In genomic region chr2:79131743-79132517, GRCm38 (mm10) we compare ENCODE assay signal across 12 mouse cellular contexts.
DNase-seq lines count a peak whose midpoint lies in the region; ATAC-seq and TF ChIP-seq lines count a peak whose summit lies in the region.
"Had no signal": no experiment of that assay in that cellular context is flagged by ENCODE, and none has a peak within 500 bp of the region (broad histone marks: within the 10 kb centered on the region; RNA-seq: fewer than 3 reads in every experiment).

No protein-coding gene starts in this region.

- intact Hi-C loops in left cerebral cortex, postnatal 25 days (cut with DNase I): no loop called here

- no peak overlapping the region for H3K4me2 ChIP-seq in heart, embryonic 16.5 days (ENCODE audit: low read depth, low read length)
- no peak overlapping the region for H3K4me2 ChIP-seq in heart, embryonic 11.5 days
- H3K4me2 ChIP-seq in stomach, embryonic 15.5 days: no peak overlapping the region
- no peak overlapping the region for H3K4me2 ChIP-seq in stomach, postnatal 0 days (replicated peaks; ENCODE audit: low read depth)
- H3K4me2 ChIP-seq in liver, postnatal 0 days (ENCODE audit: low read depth, low read length): peak overlapping the region; percentile 44
- H3K4me2 ChIP-seq: hindbrain, embryonic 15.5 days; lung, embryonic 14.5 days had no signal

- no peak for DNase-seq in stomach, postnatal 0 days (ENCODE audit: low spot score)
- no peak for DNase-seq in liver, postnatal 0 days
- no peak for DNase-seq in right cerebral cortex, adult 18-20 months
- no peak for DNase-seq in left cerebral cortex, postnatal 25 days (ENCODE audit: low spot score in 2 of 2)
- no peak for DNase-seq in right cerebral cortex, adult 2 months (ENCODE audit: low spot score in 2 of 2)
- DNase-seq: kidney, adult 9 months; lung, embryonic 14.5 days; midbrain, embryonic 14.5 days had no signal

- H3K9ac ChIP-seq in heart, embryonic 16.5 days (ENCODE audit: low read length): no peak overlapping the region
- H3K9ac ChIP-seq in heart, embryonic 11.5 days (ENCODE audit: low read depth, low read length): no peak overlapping the region
- H3K9ac ChIP-seq in stomach, embryonic 15.5 days: no peak overlapping the region
- H3K9ac ChIP-seq in stomach, postnatal 0 days (ENCODE audit: low read length): no peak overlapping the region
- H3K9ac ChIP-seq in liver, postnatal 0 days (replicated peaks): no peak overlapping the region
- H3K9ac ChIP-seq: hindbrain, embryonic 15.5 days; lung, embryonic 14.5 days had no signal

- ATAC-seq in heart, embryonic 16.5 days (replicated peaks; ENCODE audit: extremely low read depth, insufficient read depth, low FRiP score): peak; percentile 45; the same call in 1 of the 2 replicates
- ATAC-seq in heart, embryonic 11.5 days (replicated peaks; ENCODE audit: insufficient number of reproducible peaks, low FRiP score, low TSS enrichment): no peak
- 0 out of 2 replicates have a peak, but pooled peaks have one; percentile 33 for ATAC-seq in stomach, embryonic 15.5 days (ENCODE audit: insufficient read depth, low FRiP score, low read depth)
- no peak for ATAC-seq in stomach, postnatal 0 days (ENCODE audit: low FRiP score, low TSS enrichment)
- peak; percentile 73 for ATAC-seq in liver, postnatal 0 days

- no peaks in the 10 kb centered on the region for H3K27me3 ChIP-seq in heart, embryonic 16.5 days (ENCODE audit: control insufficient read depth, insufficient read depth, low read length)
- H3K27me3 ChIP-seq in heart, embryonic 11.5 days (ENCODE audit: control insufficient read depth, insufficient read depth, low read length): no peaks in the 10 kb centered on the region
- no peaks in the 10 kb centered on the region for H3K27me3 ChIP-seq in stomach, embryonic 15.5 days (replicated peaks)
- no peaks in the 10 kb centered on the region for H3K27me3 ChIP-seq in stomach, postnatal 0 days (ENCODE audit: control insufficient read depth, insufficient read depth, low read length)
- H3K27me3 ChIP-seq in liver, postnatal 0 days (ENCODE audit: insufficient read depth, low read length): no peaks in the 10 kb centered on the region
- H3K27me3 ChIP-seq: hindbrain, embryonic 15.5 days had no signal

- WGBS in heart, embryonic 16.5 days: 53% methylated on average over 5 of the region's 5 CpGs
- WGBS in heart, embryonic 11.5 days (ENCODE audit: insufficient replicate concordance): 64% methylated on average over 5 of the region's 5 CpGs
- WGBS in stomach, embryonic 15.5 days: 52% methylated on average over 5 of the region's 5 CpGs
- 63% methylated on average over 5 of the region's 5 CpGs for WGBS in stomach, postnatal 0 days
- whole genome bisulfite sequencing in liver, postnatal 0 days (ENCODE audit: insufficient replicate concordance): 40% methylated on average over 5 of the region's 5 CpGs

- TF ChIP-seq EP300 in stomach, postnatal 0 days (optimal IDR thresholded peaks at IDR 0.05): no peak
- peak; percentile 84 for TF ChIP-seq EP300 in liver, postnatal 0 days (IDR thresholded peaks at IDR 0.05; ENCODE audit: low read depth)

- no peaks in the 10 kb centered on the region for H3K36me3 ChIP-seq in heart, embryonic 16.5 days (ENCODE audit: control insufficient read depth, insufficient read depth)
- H3K36me3 ChIP-seq in heart, embryonic 11.5 days (ENCODE audit: control insufficient read depth, insufficient read depth, low read length): no peaks in the 10 kb centered on the region
- no peaks in the 10 kb centered on the region for H3K36me3 ChIP-seq in stomach, embryonic 15.5 days
- no peaks in the 10 kb centered on the region for H3K36me3 ChIP-seq in stomach, postnatal 0 days (ENCODE audit: control insufficient read depth, insufficient read depth, low read length)
- no peaks in the 10 kb centered on the region for H3K36me3 ChIP-seq in liver, postnatal 0 days (replicated peaks; ENCODE audit: insufficient read depth, low read length)
- H3K36me3 ChIP-seq: hindbrain, embryonic 15.5 days had no signal

- no peak overlapping the region for H3K4me3 ChIP-seq in heart, embryonic 16.5 days (ENCODE audit: low read length)
- no peak overlapping the region for H3K4me3 ChIP-seq in heart, embryonic 11.5 days (ENCODE audit: low read depth, low read length)
- no peak overlapping the region for H3K4me3 ChIP-seq in stomach, embryonic 15.5 days (replicated peaks)
- no peak overlapping the region for H3K4me3 ChIP-seq in stomach, postnatal 0 days (ENCODE audit: low read depth, low read length)
- H3K4me3 ChIP-seq in liver, postnatal 0 days (ENCODE audit: low read depth, low read length): no peak overlapping the region
- H3K4me3 ChIP-seq: hindbrain, embryonic 15.5 days had no signal

- H3K9me3 ChIP-seq in heart, embryonic 16.5 days (replicated peaks; ENCODE audit: control insufficient read depth, low read length): 0 out of 2 replicates have a peak, but pooled peaks cover 3% of the 10 kb centered on the region
- H3K9me3 ChIP-seq in heart, embryonic 11.5 days (replicated peaks; ENCODE audit: control insufficient read depth, low read length): no peaks in the 10 kb centered on the region
- H3K9me3 ChIP-seq in stomach, embryonic 15.5 days: no peaks in the 10 kb centered on the region
- H3K9me3 ChIP-seq in stomach, postnatal 0 days (ENCODE audit: control insufficient read depth, low read length): no peaks in the 10 kb centered on the region
- no peaks in the 10 kb centered on the region for H3K9me3 ChIP-seq in liver, postnatal 0 days (ENCODE audit: low read length)
- H3K9me3 ChIP-seq: hindbrain, embryonic 15.5 days had no signal

- H3K27ac ChIP-seq in heart, embryonic 16.5 days (ENCODE audit: low read length): peak overlapping the region; percentile 32; the same call in 1 of the 2 replicates
- no peak overlapping the region for H3K27ac ChIP-seq in heart, embryonic 11.5 days (ENCODE audit: low read depth, low read length)
- peak overlapping the region; percentile 28; the same call in 1 of the 2 replicates for H3K27ac ChIP-seq in stomach, embryonic 15.5 days
- H3K27ac ChIP-seq in stomach, postnatal 0 days (replicated peaks): no peak overlapping the region
- H3K27ac ChIP-seq in liver, postnatal 0 days (ENCODE audit: low read depth): peak overlapping the region; percentile 87
- H3K27ac ChIP-seq: hindbrain, embryonic 15.5 days had no signal

- no peaks in the 10 kb centered on the region for H3K4me1 ChIP-seq in heart, embryonic 16.5 days (ENCODE audit: control insufficient read depth, insufficient read depth, low read length)
- H3K4me1 ChIP-seq in heart, embryonic 11.5 days (ENCODE audit: control insufficient read depth, insufficient read depth, low read length): no peaks in the 10 kb centered on the region
- no peaks in the 10 kb centered on the region for H3K4me1 ChIP-seq in stomach, embryonic 15.5 days
- no peaks in the 10 kb centered on the region for H3K4me1 ChIP-seq in stomach, postnatal 0 days (replicated peaks; ENCODE audit: control insufficient read depth, insufficient read depth)
- H3K4me1 ChIP-seq in liver, postnatal 0 days (ENCODE audit: insufficient read depth): peaks cover 25% of the 10 kb centered on the region
- H3K4me1 ChIP-seq: hindbrain, embryonic 15.5 days had no signal

- TF ChIP-seq CTCF in stomach, postnatal 0 days (IDR thresholded peaks at IDR 0.05; ENCODE audit: low read depth): no peak
- TF ChIP-seq CTCF in liver, postnatal 0 days (IDR thresholded peaks at IDR 0.05; ENCODE audit: low read depth): no peak

Comparison
In these comparisons a context has a peak if more than half of its experiments do, and no peak if none do; other contexts are left out.
1. ATAC-seq: peak in heart, embryonic 16.5 days (single experiment), stomach, embryonic 15.5 days (single experiment) and liver, postnatal 0 days (single experiment); none in heart, embryonic 11.5 days (single experiment) and stomach, postnatal 0 days (single experiment).
2. H3K27ac ChIP-seq: peak in heart, embryonic 16.5 days (single experiment), stomach, embryonic 15.5 days (single experiment) and liver, postnatal 0 days (single experiment); none in heart, embryonic 11.5 days (single experiment) and stomach, postnatal 0 days (single experiment).